Mouse (Mus musculus): ENCODE measurements at regions not wholly inside any gene's neighbourhood (a gene's known extent, or its start where the extent isn't known, plus 50 kb on each side); places are given as distances from the start of the nearest gene placed in this dataset.

DNA sequence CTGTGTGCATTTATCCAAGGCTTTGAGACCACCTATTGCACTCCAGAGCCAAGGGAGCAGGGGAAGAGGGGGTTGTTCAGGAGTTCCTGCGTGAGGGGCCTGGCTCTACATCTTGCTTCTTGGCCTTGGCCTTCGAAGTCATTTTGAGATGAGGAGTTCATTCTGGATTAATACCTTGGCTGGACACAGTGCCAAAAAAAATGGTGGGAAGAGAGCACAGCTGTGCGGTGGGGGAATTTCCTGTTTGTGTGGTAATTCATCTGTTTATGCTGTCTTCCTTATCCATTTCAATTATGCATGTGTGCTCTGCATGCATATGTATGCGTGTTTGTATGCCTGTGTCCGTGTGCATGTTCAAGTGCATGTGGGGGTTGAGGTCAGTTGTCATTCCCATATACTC lies 202.5 kb upstream of the Pgrmc2 start:
- Histone ChIP-seq H3K27ac (replicated peaks; ENCODE audit: low read depth, low read length) (no peak overlapping the region), H3K4me3 (ENCODE audit: low read depth, low read length) (no peak overlapping the region), H3K9me3 (ENCODE audit: control insufficient read depth, low read length) (no peaks in the 10 kb centered on the region), H3K27me3 (ENCODE audit: control insufficient read depth, insufficient read depth, low read length) (no peaks in the 10 kb centered on the region), H3K36me3 (ENCODE audit: control insufficient read depth, insufficient read depth, low read length) (no peaks in the 10 kb centered on the region), H3K4me2 (ENCODE audit: low read depth, severe bottlenecking) (no peak overlapping the region), H3K4me1 (ENCODE audit: control insufficient read depth, insufficient read depth, low read length) (peaks cover 11% of the 10 kb centered on the region; the same call in 1 of the 2 replicates), H3K9ac (ENCODE audit: low read length) (no peak overlapping the region)
- DNase-seq (ENCODE audit: low spot score) = no peak
- no peak for ATAC-seq (ENCODE audit: insufficient number of reproducible peaks, low FRiP score, low TSS enrichment, low read depth)
- WGBS = 78% methylated on average over 5 of the region's 5 CpGs

DNA sequence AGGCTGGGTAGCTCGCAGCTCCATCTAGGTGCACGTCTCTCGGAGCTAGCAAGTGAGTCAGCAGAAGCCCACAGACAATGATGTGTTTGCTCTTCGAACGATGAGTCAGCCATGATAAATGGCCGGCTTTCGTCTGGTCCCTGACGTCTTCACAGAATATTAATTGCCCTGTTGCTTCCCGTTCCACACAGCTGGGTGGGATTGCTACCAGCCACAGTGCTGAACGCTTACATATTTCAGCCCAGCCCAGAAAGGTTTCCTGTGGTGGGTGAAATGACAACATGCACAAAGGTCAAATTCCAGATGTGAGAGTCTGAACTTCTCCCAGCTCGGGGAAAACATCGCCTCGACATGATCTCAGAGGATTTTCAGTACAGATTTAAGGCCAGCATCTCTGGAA lies 202.1 kb upstream of the Pgrmc2 start:
- Histone ChIP-seq H3K9me3 (ENCODE audit: control insufficient read depth, low read length) (no peaks in the 10 kb centered on the region), H3K9ac (ENCODE audit: low read length) (no peak overlapping the region), H3K4me1 (ENCODE audit: control insufficient read depth, insufficient read depth, low read length) (peaks cover 11% of the 10 kb centered on the region; the same call in 1 of the 2 replicates), H3K27me3 (ENCODE audit: control insufficient read depth, insufficient read depth, low read length) (no peaks in the 10 kb centered on the region), H3K4me2 (ENCODE audit: low read depth, severe bottlenecking) (peak overlapping the region; percentile 28; the same call in 1 of the 2 replicates), H3K27ac (replicated peaks; ENCODE audit: low read depth, low read length) (no peak overlapping the region), H3K36me3 (ENCODE audit: control insufficient read depth, insufficient read depth, low read length) (no peaks in the 10 kb centered on the region), H3K4me3 (ENCODE audit: low read depth, low read length) (no peak overlapping the region)
- ATAC-seq (ENCODE audit: insufficient number of reproducible peaks, low FRiP score, low TSS enrichment, low read depth) (peak; percentile 66; the same call in 1 of the 2 replicates), DNase-seq (ENCODE audit: low spot score) (peak; percentile 62)
- 10% methylated on average over 13 of the region's 13 CpGs for WGBS

DNA sequence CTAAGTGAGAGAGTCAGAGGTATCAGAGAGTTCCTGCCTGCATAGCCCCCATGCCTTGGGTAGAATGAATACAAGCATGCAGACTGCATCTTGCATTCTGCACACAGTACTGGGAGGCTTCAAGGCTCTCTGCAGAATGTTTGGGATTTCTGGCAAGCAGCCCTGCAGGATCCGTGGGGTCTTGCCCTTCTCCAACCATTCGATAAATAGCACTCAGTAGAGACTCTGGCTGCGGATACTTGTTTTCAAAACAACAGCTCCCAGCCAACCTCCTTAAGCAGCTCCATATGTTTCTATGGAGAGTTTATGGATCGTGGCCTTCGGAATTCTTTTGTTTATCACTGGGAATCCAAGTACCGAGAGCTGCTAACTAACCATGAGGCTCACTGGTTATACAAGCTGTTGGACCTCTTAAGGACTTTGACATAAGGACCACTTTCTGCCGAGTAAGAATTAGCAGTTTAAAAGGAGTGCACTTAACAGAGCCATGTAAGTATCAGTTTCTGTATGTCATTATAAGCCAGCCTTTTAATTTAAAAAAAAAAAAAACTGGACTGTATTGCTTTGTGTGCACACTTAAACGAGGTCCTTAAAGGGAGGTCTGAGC lies 199.7 kb upstream of the Pgrmc2 start:
- no peak for ATAC-seq (ENCODE audit: insufficient number of reproducible peaks, low FRiP score, low TSS enrichment, low read depth)
- no peak overlapping the region for H3K4me2 ChIP-seq (ENCODE audit: low read depth, severe bottlenecking)
- H3K4me1 ChIP-seq (ENCODE audit: control insufficient read depth, insufficient read depth, low read length) = peaks cover 11% of the 10 kb centered on the region; the same call in 1 of the 2 replicates
- no peak overlapping the region for H3K9ac ChIP-seq (ENCODE audit: low read length)
- H3K9me3 ChIP-seq (ENCODE audit: control insufficient read depth, low read length) = no peaks in the 10 kb centered on the region
- DNase-seq (ENCODE audit: low spot score) = peak; percentile 32
- no peak overlapping the region for H3K27ac ChIP-seq (replicated peaks; ENCODE audit: low read depth, low read length)
- WGBS = 14% methylated on average over 8 of the region's 8 CpGs
- no peaks in the 10 kb centered on the region for H3K36me3 ChIP-seq (ENCODE audit: control insufficient read depth, insufficient read depth, low read length)
- H3K27me3 ChIP-seq (ENCODE audit: control insufficient read depth, insufficient read depth, low read length) = no peaks in the 10 kb centered on the region
- no peak overlapping the region for H3K4me3 ChIP-seq (ENCODE audit: low read depth, low read length)

DNA sequence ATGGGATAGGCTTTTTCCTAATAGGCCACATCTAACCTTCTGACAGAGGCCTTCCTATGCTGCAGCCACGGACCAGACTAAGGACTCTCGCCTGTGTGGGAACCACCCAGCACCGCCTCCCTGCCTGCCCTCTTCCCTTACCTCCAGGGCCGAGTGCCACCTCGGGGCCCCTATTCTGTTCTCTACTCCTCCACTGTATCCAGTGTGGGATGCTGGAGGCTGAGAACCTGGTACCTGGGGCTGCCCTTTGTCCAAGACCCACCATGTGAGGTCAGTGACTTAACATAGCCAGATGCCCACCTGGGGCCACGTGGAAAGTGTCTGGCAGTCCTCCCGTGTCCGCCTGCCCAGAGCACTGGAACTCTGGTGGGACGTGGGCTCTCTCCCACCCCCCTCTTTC lies 193.2 kb upstream of the Pgrmc2 start:
- Histone ChIP-seq H3K9ac (ENCODE audit: low read length) (no peak overlapping the region), H3K27ac (replicated peaks; ENCODE audit: low read depth, low read length) (no peak overlapping the region), H3K4me3 (ENCODE audit: low read depth, low read length) (no peak overlapping the region), H3K27me3 (ENCODE audit: control insufficient read depth, insufficient read depth, low read length) (no peaks in the 10 kb centered on the region), H3K9me3 (ENCODE audit: control insufficient read depth, low read length) (no peaks in the 10 kb centered on the region), H3K4me1 (ENCODE audit: control insufficient read depth, insufficient read depth, low read length) (no peaks in the 10 kb centered on the region), H3K36me3 (ENCODE audit: control insufficient read depth, insufficient read depth, low read length) (no peaks in the 10 kb centered on the region), H3K4me2 (ENCODE audit: low read depth, severe bottlenecking) (no peak overlapping the region)
- WGBS = 88% methylated on average over 9 of the region's 9 CpGs
- ATAC-seq (ENCODE audit: insufficient number of reproducible peaks, low FRiP score, low TSS enrichment, low read depth) (no peak), DNase-seq (ENCODE audit: low spot score) (no peak)

DNA sequence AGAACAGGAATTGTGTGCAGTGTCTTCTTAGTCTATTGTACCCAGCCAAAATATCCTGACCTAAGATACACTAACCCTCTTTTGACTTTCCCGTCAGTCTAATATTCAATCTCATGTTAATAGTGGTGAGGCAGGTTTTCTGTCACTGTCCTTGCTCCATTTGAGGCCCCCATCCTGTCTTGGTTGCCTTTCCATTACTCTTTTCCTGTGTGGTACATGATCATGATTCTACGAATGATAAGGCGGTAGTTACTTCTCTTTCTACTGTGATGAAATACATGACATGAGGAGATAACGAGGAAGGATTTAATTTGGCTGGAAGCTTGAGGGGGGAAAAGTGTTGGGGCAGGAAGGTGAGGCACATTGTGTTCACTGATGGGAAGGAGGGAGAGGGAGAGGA lies 185.7 kb upstream of the Pgrmc2 start:
- 90% methylated on average over 4 of the region's 4 CpGs for WGBS
- Histone ChIP-seq H3K27me3 (ENCODE audit: control insufficient read depth, insufficient read depth, low read length) (no peaks in the 10 kb centered on the region), H3K4me2 (ENCODE audit: low read depth, severe bottlenecking) (no peak overlapping the region), H3K27ac (replicated peaks; ENCODE audit: low read depth, low read length) (no peak overlapping the region), H3K36me3 (ENCODE audit: control insufficient read depth, insufficient read depth, low read length) (no peaks in the 10 kb centered on the region), H3K9me3 (ENCODE audit: control insufficient read depth, low read length) (no peaks in the 10 kb centered on the region), H3K4me1 (ENCODE audit: control insufficient read depth, insufficient read depth, low read length) (no peaks in the 10 kb centered on the region), H3K9ac (ENCODE audit: low read length) (no peak overlapping the region), H3K4me3 (ENCODE audit: low read depth, low read length) (no peak overlapping the region)
- DNase-seq (ENCODE audit: low spot score) (no peak), ATAC-seq (ENCODE audit: insufficient number of reproducible peaks, low FRiP score, low TSS enrichment, low read depth) (no peak)

DNA sequence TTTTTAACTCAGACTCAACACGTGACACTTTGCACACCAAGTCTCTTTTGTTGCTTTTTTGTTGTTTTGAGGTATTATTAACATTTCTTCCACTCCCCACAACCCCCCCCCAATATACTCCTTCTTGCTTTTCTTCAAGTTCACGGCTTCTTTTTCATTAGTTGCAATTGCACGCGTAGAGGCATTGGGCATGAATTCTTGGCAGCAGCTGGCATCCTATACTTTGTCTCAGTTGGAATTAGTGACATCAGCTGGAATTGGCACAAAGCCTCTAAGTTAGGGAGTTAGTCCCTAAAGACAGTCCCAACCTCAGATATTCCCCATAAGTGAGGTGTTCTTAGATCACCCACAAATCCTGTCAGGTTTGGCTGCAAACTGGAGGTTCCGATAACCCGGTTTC lies 183.4 kb upstream of the Pgrmc2 start:
- WGBS = 94% methylated on average over 6 of the region's 6 CpGs
- ATAC-seq (ENCODE audit: insufficient number of reproducible peaks, low FRiP score, low TSS enrichment, low read depth) = no peak
- H3K9me3 ChIP-seq (ENCODE audit: control insufficient read depth, low read length) = no peaks in the 10 kb centered on the region
- no peak overlapping the region for H3K4me2 ChIP-seq (ENCODE audit: low read depth, severe bottlenecking)
- no peak overlapping the region for H3K9ac ChIP-seq (ENCODE audit: low read length)
- DNase-seq (ENCODE audit: low spot score) = no peak
- H3K4me3 ChIP-seq (ENCODE audit: low read depth, low read length) = no peak overlapping the region
- H3K4me1 ChIP-seq (ENCODE audit: control insufficient read depth, insufficient read depth, low read length) = no peaks in the 10 kb centered on the region
- no peaks in the 10 kb centered on the region for H3K27me3 ChIP-seq (ENCODE audit: control insufficient read depth, insufficient read depth, low read length)
- no peaks in the 10 kb centered on the region for H3K36me3 ChIP-seq (ENCODE audit: control insufficient read depth, insufficient read depth, low read length)
- no peak overlapping the region for H3K27ac ChIP-seq (replicated peaks; ENCODE audit: low read depth, low read length)

DNA sequence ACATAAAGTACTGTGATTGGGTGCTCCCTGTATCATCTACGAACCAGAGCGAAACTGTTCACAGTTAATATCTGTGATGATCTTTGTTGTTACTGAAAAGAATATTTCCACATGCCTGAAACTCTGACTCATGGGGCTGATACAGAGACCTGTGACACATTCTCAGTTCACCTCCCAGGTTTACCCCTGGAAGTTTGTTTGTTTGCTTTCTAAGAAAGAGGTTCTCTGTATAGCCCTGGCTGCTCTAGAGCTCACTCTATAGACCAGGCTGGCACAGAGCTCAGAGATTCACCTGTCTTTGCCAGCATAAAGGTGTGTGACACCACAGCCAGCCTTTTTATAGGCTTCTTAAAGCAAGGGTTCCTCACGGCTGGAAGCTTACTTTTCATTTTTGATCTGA lies 182.6 kb upstream of the Pgrmc2 start:
- Histone ChIP-seq H3K36me3 (ENCODE audit: control insufficient read depth, insufficient read depth, low read length) (no peaks in the 10 kb centered on the region), H3K4me3 (ENCODE audit: low read depth, low read length) (no peak overlapping the region), H3K27ac (replicated peaks; ENCODE audit: low read depth, low read length) (no peak overlapping the region), H3K27me3 (ENCODE audit: control insufficient read depth, insufficient read depth, low read length) (no peaks in the 10 kb centered on the region), H3K4me2 (ENCODE audit: low read depth, severe bottlenecking) (no peak overlapping the region), H3K9me3 (ENCODE audit: control insufficient read depth, low read length) (no peaks in the 10 kb centered on the region), H3K4me1 (ENCODE audit: control insufficient read depth, insufficient read depth, low read length) (no peaks in the 10 kb centered on the region), H3K9ac (ENCODE audit: low read length) (no peak overlapping the region)
- WGBS = 84% methylated on average over 3 of the region's 3 CpGs
- ATAC-seq (ENCODE audit: insufficient number of reproducible peaks, low FRiP score, low TSS enrichment, low read depth) (no peak), DNase-seq (ENCODE audit: low spot score) (no peak)

DNA sequence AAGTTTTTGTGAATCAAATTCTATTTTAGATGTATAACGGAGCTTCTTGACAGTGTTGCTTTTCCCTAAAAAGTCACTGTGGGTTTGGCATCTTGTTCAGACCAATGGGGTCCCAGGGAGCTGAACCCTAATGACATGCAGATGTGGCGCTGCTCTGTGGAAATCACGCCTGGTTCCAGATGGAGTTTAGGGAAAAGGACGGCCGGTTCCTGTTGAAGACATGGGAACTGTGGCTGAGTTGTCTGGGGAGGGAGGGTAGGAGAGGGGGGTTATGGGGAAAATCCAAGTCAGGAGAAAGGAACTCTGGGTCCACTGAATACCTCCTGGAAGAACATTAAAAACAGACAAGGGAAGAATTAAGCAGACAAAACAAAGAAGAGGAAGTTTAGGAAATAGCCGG lies 175.4 kb upstream of the Pgrmc2 start:
- H3K9me3 ChIP-seq (ENCODE audit: control insufficient read depth, low read length) = no peaks in the 10 kb centered on the region
- H3K4me1 ChIP-seq (ENCODE audit: control insufficient read depth, insufficient read depth, low read length) = peaks cover 8% of the 10 kb centered on the region; the same call in 1 of the 2 replicates
- WGBS = 6% methylated on average over 6 of the region's 6 CpGs
- no peaks in the 10 kb centered on the region for H3K27me3 ChIP-seq (ENCODE audit: control insufficient read depth, insufficient read depth, low read length)
- H3K36me3 ChIP-seq (ENCODE audit: control insufficient read depth, insufficient read depth, low read length) = no peaks in the 10 kb centered on the region
- ATAC-seq (ENCODE audit: insufficient number of reproducible peaks, low FRiP score, low TSS enrichment, low read depth) (peak; percentile 96), DNase-seq (ENCODE audit: low spot score) (peak; percentile 88)
- peak overlapping the region; percentile 74 for H3K27ac ChIP-seq (replicated peaks; ENCODE audit: low read depth, low read length)
- H3K4me2 ChIP-seq (ENCODE audit: low read depth, severe bottlenecking) = no peak overlapping the region
- no peak overlapping the region for H3K4me3 ChIP-seq (ENCODE audit: low read depth, low read length)
- no peak overlapping the region for H3K9ac ChIP-seq (ENCODE audit: low read length)

DNA sequence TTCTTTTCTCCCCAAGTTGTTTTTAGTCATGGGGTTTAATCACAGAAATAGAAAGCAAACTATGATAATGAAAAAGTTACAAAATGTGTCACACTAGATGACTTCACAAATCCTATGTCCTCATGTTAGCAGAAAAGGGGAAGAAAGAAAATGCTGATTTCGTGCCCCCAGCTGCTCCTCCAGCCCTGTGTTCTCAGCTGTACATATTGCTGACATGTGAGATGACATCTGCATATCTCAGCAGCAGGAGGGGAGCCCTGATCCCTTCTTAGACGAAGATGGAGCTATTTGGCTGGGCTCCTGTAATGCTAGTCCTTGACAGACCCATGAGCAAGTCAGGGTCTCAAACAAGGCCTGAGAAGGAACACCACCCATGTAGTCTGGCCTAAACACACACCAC lies 162.1 kb upstream of the Pgrmc2 start:
- no peaks in the 10 kb centered on the region for H3K9me3 ChIP-seq (ENCODE audit: control insufficient read depth, low read length)
- H3K9ac ChIP-seq (ENCODE audit: low read length) = no peak overlapping the region
- ATAC-seq (ENCODE audit: insufficient number of reproducible peaks, low FRiP score, low TSS enrichment, low read depth) = no peak
- no peak for DNase-seq (ENCODE audit: low spot score)
- no peak overlapping the region for H3K4me2 ChIP-seq (ENCODE audit: low read depth, severe bottlenecking)
- H3K27ac ChIP-seq (replicated peaks; ENCODE audit: low read depth, low read length) = no peak overlapping the region
- 0 out of 2 replicates have a peak, but pooled peaks cover 2% of the 10 kb centered on the region for H3K4me1 ChIP-seq (ENCODE audit: control insufficient read depth, insufficient read depth, low read length)
- no peak overlapping the region for H3K4me3 ChIP-seq (ENCODE audit: low read depth, low read length)
- WGBS = 66% methylated on average over 2 of the region's 2 CpGs
- no peaks in the 10 kb centered on the region for H3K27me3 ChIP-seq (ENCODE audit: control insufficient read depth, insufficient read depth, low read length)
- no peaks in the 10 kb centered on the region for H3K36me3 ChIP-seq (ENCODE audit: control insufficient read depth, insufficient read depth, low read length)
